Mouse (Mus musculus): ENCODE measurements around the gene Dnah7c. TPM values are rescaled to one million over a fixed set of nuclear protein-coding genes. Genes with fewer than 3 reads are reported as not detected.
"Not testable (repeated sequence)": the region's sequence is repeated elsewhere in the genome, so short reads cannot be mapped to it uniquely, and the experiment has no call there.

Gene Dnah7c
- polyA plus RNA-seq (2015; fragmentation: Nextera tagmentation; extraction: Ambion mirVana), result 0.01 and 0.03 TPM in 2 replicates

- peak; percentile 69 for ATAC-seq
Measured at GRCm38 (mm10) chr1:46425137-46425925, at the start of gene Dnah7c. Dnah7c (plus strand) TSS chr1:46425592.

DNA sequence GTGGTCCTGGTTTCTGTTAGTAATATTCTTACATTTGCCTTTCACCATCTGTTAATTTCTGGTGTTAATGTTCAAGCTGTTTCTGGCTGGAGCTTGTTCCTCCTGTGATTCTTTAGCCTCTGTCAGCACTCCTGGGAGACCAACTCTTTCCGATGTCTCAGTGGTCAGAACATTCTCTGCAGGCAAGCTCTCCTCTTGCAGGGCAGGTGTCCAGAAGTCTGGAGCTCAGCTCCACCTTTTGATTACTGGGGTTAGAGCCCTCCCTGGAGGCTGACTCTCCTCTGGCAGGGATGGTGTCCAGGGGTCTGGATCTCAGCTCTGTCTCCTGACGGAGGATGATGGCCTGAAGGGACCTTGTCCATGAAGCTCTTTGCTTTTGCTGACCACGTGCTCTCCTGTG lies 44.8 kb upstream of the Dnah7c start:
- H3K9me3 ChIP-seq; H3K36me3 ChIP-seq; H3K27ac ChIP-seq; H3K4me2 ChIP-seq (replicated peaks); ATAC-seq; H3K4me1 ChIP-seq (replicated peaks); H3K27me3 ChIP-seq (replicated peaks); H3K4me3 ChIP-seq (replicated peaks); H3K9ac ChIP-seq: not testable (repeated sequence)
- WGBS, result 92% methylated on average over 3 of the region's 3 CpGs

More at GRCm38 (mm10) chr1:46425137-46425925, at the start of gene Dnah7c:
- no peaks in the 10 kb centered on the region for H3K27me3 ChIP-seq (replicated peaks)
- H3K4me3 ChIP-seq (replicated peaks), result peak within 1 kb of the TSS; percentile 45
- no peaks in the 10 kb centered on the region for H3K9me3 ChIP-seq
- H3K4me1 ChIP-seq (replicated peaks), result peaks cover 3% of the 10 kb centered on the region; the same call in 1 of the 2 replicates
- 11% methylated on average over 30 of the region's 30 CpGs for WGBS
- H3K9ac ChIP-seq, result peak within 1 kb of the TSS; percentile 50
- peak within 1 kb of the TSS; percentile 91 for H3K4me2 ChIP-seq (replicated peaks)
- no peaks in the 10 kb centered on the region for H3K36me3 ChIP-seq
- H3K27ac ChIP-seq, result no peak within 1 kb of the TSS

GRCm38 (mm10) chr1:46394681-46395297 lies 30.6 kb upstream of the Dnah7c start:
- not testable (repeated sequence) for H3K4me3 ChIP-seq (replicated peaks); H3K27me3 ChIP-seq (replicated peaks); H3K4me1 ChIP-seq (replicated peaks); H3K4me2 ChIP-seq (replicated peaks); H3K9me3 ChIP-seq; H3K36me3 ChIP-seq; H3K27ac ChIP-seq; ATAC-seq; H3K9ac ChIP-seq
- 67% methylated on average over 4 of the region's 4 CpGs for WGBS

DNA sequence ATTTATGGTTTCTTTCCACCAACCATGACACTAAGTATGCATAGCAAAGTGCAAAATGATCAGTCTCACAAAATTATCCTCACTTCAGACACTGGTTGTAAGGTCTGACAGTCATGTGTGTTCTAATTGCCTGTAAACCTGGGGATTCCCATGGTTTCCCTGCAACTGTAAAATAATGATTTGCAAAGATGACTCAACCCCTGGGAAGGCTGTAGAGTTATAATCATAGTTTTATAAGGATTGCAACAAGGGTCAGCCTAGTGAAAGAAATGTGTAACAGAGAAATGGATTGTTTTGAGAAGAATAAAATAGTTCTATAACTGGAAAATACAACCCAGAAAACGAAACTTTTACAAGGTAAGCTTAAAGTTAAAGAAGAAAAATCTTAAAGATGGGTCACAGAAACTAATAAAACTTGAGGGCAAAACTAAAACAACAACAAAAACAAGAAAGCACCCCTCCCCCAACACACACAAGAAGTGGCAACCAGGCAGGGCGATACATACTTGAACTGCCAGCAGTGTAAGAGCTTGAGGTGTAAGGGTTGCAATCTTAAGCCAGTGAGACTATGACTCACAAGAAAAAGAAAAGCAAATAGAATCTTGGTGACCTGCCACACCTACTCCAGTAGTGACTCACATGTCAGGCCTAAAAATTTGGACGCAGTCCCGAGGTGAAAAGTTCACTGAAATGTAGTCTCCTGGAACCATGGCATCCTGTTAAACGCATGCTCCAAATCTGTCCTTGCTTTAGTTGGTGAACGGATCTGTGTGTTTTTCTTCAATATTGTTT lies 16.9 kb upstream of the Dnah7c start:
- no peaks in the 10 kb centered on the region for H3K36me3 ChIP-seq
- H3K9me3 ChIP-seq, result no peaks in the 10 kb centered on the region
- no peak overlapping the region for H3K9ac ChIP-seq
- H3K27ac ChIP-seq, result no peak overlapping the region
- WGBS, result 81% methylated on average over 6 of the region's 6 CpGs
- H3K4me2 ChIP-seq (replicated peaks), result no peak overlapping the region
- no peaks in the 10 kb centered on the region for H3K4me1 ChIP-seq (replicated peaks)
- no peak overlapping the region for H3K4me3 ChIP-seq (replicated peaks)
- no peak for ATAC-seq
- H3K27me3 ChIP-seq (replicated peaks), result no peaks in the 10 kb centered on the region

DNA sequence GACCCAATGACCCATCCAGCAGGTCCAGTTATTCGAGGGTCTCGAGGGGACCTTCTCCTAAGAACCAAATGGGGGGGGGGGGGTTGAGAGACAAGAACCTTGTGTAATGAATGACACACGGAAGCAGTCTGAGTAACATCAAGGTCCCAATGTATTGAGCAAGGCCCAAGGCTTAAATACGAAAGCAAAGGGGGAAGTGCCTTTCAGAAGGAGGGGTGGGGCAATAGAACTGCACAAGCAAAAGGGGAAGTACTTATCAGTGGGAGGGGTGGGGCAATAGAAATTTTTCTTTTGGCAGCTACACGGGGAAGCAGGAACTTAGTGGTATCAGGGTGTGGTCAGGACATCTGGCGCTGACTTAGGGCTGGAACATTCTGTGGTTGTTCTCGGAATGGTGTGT lies 10.6 kb upstream of the Dnah7c start:
- not testable (repeated sequence) for H3K4me2 ChIP-seq (replicated peaks); H3K9ac ChIP-seq; H3K4me1 ChIP-seq (replicated peaks); H3K27ac ChIP-seq; H3K9me3 ChIP-seq; H3K27me3 ChIP-seq (replicated peaks); H3K36me3 ChIP-seq; H3K4me3 ChIP-seq (replicated peaks); ATAC-seq
- WGBS, result 87% methylated on average over 7 of the region's 7 CpGs

DNA sequence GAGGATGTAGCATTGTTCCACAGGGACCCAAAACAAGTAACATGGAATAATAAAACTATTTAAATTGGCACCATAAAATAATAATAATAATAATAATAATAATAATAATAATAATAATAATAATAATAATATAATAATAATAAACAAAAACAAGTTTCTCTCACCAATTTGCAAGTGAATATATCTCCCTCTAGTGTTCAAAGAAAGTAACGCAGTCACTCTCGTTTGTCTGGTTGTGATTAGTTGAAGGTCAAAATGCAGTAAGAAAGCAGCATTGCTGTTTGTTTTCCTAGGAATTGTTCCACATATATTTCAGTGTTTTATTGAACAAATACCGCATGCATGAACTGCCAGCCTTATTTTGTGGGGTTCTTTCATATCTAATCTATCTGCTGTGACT lies 8.4 kb upstream of the Dnah7c start:
- ATAC-seq; H3K36me3 ChIP-seq; H3K27ac ChIP-seq; H3K4me1 ChIP-seq (replicated peaks); H3K9ac ChIP-seq; H3K27me3 ChIP-seq (replicated peaks); H3K9me3 ChIP-seq; H3K4me3 ChIP-seq (replicated peaks); H3K4me2 ChIP-seq (replicated peaks): not testable (repeated sequence)
- 19% methylated on average over 3 of the region's 3 CpGs for WGBS

DNA sequence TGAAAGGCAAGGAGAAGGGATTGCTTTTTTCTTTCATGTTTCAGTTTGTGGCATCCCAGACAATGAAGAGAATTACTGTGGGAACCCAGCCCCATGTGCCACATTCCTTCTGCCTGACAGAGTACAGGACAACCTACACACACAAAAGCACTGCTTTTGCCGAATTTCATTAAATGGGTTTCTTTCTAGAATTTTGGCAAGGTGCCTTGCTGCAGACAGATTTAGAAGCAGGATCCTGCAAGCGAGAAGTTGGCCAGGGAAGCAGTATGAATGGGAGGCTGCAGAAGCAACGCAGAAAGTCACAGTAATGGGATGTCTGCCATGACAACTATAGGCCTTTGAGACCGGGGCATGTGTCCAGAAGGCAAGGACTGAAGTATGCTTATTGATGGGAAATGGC lies 6.4 kb upstream of the Dnah7c start:
- not testable (repeated sequence) for ATAC-seq; H3K27ac ChIP-seq; H3K4me1 ChIP-seq (replicated peaks); H3K9ac ChIP-seq; H3K4me2 ChIP-seq (replicated peaks); H3K4me3 ChIP-seq (replicated peaks); H3K27me3 ChIP-seq (replicated peaks); H3K36me3 ChIP-seq; H3K9me3 ChIP-seq
- WGBS, result 55% methylated on average over 4 of the region's 4 CpGs

DNA sequence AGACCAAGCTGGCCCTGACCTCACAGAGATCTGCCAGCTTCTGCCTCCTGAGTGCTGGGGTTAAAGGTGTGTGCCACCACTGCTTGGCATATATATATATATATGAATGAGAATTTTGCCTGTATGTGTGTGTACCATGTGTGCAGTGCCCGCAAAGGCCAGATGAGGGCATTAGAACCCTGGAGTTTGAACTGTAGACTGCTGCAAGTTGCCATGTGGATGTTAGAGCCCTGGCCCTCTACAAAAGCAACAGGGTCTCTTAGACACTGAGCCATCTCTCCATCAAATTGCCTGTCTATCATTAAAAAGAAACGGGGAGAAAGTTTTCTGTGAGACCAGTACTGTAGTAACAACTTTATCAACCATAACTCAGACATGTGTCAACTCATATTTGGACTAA lies 3.0 kb downstream of the Dnah7c start:
- peaks cover 3% of the 10 kb centered on the region; the same call in 1 of the 2 replicates for H3K4me1 ChIP-seq (replicated peaks)
- no peaks in the 10 kb centered on the region for H3K36me3 ChIP-seq
- WGBS, result 89% methylated on average over 2 of the region's 2 CpGs
- no peak for ATAC-seq
- no peaks in the 10 kb centered on the region for H3K27me3 ChIP-seq (replicated peaks)
- H3K9me3 ChIP-seq, result no peaks in the 10 kb centered on the region
- no peak overlapping the region for H3K27ac ChIP-seq
- no peak overlapping the region for H3K4me3 ChIP-seq (replicated peaks)
- H3K9ac ChIP-seq, result no peak overlapping the region
- no peak overlapping the region for H3K4me2 ChIP-seq (replicated peaks)

GRCm38 (mm10) chr1:46514671-46515070 lies 89.3 kb downstream of the Dnah7c start:
- H3K4me3 ChIP-seq (replicated peaks); H3K27me3 ChIP-seq (replicated peaks); H3K9me3 ChIP-seq; ATAC-seq; H3K4me2 ChIP-seq (replicated peaks); H3K36me3 ChIP-seq; H3K27ac ChIP-seq; H3K4me1 ChIP-seq (replicated peaks); H3K9ac ChIP-seq: not testable (repeated sequence)
- 79% methylated on average over 1 of the region's 1 CpGs for WGBS

DNA sequence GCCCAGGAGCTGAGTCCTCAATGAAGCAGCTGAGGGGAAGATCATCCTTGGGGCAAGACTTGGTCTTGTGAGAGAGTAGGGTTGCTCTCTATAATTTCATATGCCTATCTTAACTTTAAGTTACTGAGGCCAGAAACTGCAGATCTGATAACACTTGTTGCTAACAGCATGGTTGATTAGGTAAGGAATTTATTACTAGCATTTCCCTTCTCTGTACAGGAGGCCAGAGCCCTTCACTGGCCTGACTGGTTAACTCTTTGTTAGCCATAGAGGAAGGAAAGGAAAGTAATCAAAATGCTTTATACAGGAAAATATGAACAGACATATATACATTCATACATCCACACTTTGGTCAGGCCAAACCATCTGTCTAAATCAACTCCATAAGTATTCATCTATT lies 95.6 kb downstream of the Dnah7c start:
- H3K27me3 ChIP-seq (replicated peaks), result no peaks in the 10 kb centered on the region
- H3K4me2 ChIP-seq (replicated peaks), result no peak overlapping the region

GRCm38 (mm10) chr1:46526537-46526936 lies 101.1 kb downstream of the Dnah7c start:
- not testable (repeated sequence) for H3K36me3 ChIP-seq; H3K27ac ChIP-seq; H3K4me2 ChIP-seq (replicated peaks); H3K9me3 ChIP-seq; H3K4me1 ChIP-seq (replicated peaks); H3K4me3 ChIP-seq (replicated peaks); ATAC-seq; H3K9ac ChIP-seq; H3K27me3 ChIP-seq (replicated peaks)
- 54% methylated on average over 3 of the region's 3 CpGs for WGBS

More for the DNA sequence above, 95.6 kb downstream of the Dnah7c start:
- Histone ChIP-seq H3K4me1 (replicated peaks) (no peaks in the 10 kb centered on the region), H3K9me3 (no peaks in the 10 kb centered on the region), H3K27ac (no peak overlapping the region), H3K36me3 (no peaks in the 10 kb centered on the region), H3K4me3 (replicated peaks) (no peak overlapping the region), H3K9ac (no peak overlapping the region)
- ATAC-seq, result 0 out of 2 replicates have a peak, but pooled peaks have one; percentile 55

- Histone ChIP-seq H3K36me3 (no peaks in the 10 kb centered on the region), H3K4me2 (replicated peaks) (no peak overlapping the region), H3K27ac (no peak overlapping the region), H3K4me3 (replicated peaks) (no peak overlapping the region), H3K9me3 (no peaks in the 10 kb centered on the region), H3K27me3 (replicated peaks) (no peaks in the 10 kb centered on the region), H3K4me1 (replicated peaks) (no peaks in the 10 kb centered on the region), H3K9ac (no peak overlapping the region)
- WGBS, result 47% methylated on average over 2 of the region's 2 CpGs
- ATAC-seq, result no peak
Measured at GRCm38 (mm10) chr1:46544812-46545421, 119.5 kb downstream of the Dnah7c start.
